Mouse (Mus musculus) megakaryocyte, embryonic 14.5 days (primary cell): ENCODE results near the gene Otog. TPM values are rescaled to one million over a fixed set of nuclear protein-coding genes. Genes with fewer than 3 reads are reported as not detected.
A peak's percentile ranks its signal among the peaks of the same experiment; 100 is the strongest.

ENCODE experiments used
- H3K27me3 ChIP-seq: replicated peaks from 2 replicates; pipeline ENCODE3; 2012; ENCODE audit warnings: inconsistent platforms
- H3K36me3 ChIP-seq: replicated peaks from 2 replicates; pipeline ENCODE3; 2012; ENCODE audit warnings: low read length, inconsistent platforms, mixed read lengths
- H3K4me1 ChIP-seq: 2 replicates; pipeline ENCODE4 v1.6.1; 2012; ENCODE audit warnings: inconsistent platforms
- H3K4me3 ChIP-seq: replicated peaks from 2 replicates; pipeline ENCODE3; 2012; ENCODE audit warnings: moderate library complexity, mild to moderate bottlenecking, inconsistent platforms
- H3K9me3 ChIP-seq: 2 replicates; pipeline ENCODE4 v1.6.1; 2012; ENCODE audit warnings: inconsistent platforms
- FLI1 ChIP-seq: IDR thresholded peaks from 2 replicates; pipeline ENCODE4 v1.6.1; 2012; ENCODE audit warnings: low read length, inconsistent platforms, mixed read lengths
- GATA1 ChIP-seq: IDR thresholded peaks from 3 replicates; pipeline ENCODE4 v1.6.1; 2012; ENCODE audit warnings: mixed read lengths, low read length, inconsistent platforms, borderline replicate concordance
- polyA plus RNA-seq: library from polyadenylated mRNA; stranded (reverse); fragments of >175 nt; gene quantifications from 2 replicates; pipeline ENCODE4 v1.2.3, GENCODE M21; 2012; ENCODE audit warnings: low replicate concordance; ENCODE audit not compliant: insufficient read depth

Gene Otog
- polyA plus RNA-seq, 1 experiment, result not detected

DNA sequence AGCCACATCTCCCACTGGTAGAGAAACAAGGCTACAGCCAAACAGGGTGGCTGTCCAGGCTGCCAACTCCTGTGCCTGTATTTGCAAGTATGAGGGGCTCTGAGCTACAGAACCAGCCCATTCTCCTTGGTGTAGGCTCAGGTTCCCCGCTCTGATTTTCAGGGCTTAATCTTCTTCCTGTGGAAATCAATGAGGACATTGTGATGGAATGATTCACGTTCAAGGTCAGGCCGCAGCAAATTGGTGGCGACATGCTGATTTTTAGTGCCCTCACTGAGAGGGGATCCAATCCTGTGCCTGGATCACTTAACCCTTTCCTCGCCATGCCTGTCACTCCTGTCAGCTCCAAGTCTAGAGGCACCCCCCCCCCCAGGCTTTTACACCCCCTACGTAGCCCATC lies 72.7 kb downstream of the Otog start:
- H3K27me3 ChIP-seq, result peaks cover 50% of the 10 kb centered on the region
- no peak overlapping the region for H3K4me3 ChIP-seq
- no peaks in the 10 kb centered on the region for H3K36me3 ChIP-seq

DNA sequence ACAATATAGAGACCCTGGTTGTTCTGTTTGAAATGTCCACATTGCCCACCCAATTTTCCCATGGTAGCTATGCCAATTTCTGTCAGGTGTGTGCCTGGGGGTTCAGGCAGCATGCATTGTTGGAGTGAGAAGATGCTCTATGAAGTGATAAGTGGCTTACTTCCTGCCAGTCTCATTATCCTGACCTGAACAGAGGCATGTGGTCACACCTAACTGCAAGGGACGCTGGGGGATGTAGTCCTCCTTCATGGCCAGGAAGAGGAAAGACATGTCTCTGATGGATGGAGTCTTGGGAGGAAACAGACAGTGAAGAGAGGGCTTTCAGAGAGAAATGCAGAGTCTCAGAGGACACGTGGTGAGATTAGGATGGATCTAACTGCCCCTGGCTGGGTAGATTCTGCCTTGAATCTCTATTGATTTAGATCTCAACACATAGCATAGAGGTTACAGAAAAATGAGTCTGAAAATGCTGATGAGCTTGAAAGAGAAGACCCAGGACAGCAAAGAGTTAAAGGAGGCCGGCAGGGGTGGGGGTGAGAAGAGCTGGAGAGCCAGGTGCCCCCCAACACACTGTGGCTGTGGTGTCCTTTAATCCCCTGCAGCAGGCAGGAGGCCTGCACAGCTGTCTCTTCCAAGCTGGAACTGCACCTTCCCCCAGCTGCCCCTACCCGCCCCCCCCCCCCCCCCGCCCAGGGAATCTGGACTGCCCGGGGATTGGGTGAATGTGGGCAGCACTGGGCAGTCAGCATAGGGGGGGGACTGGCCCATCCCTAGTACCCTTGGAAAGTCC lies 73.6 kb downstream of the Otog start:
- H3K36me3 ChIP-seq, result no peaks in the 10 kb centered on the region
- no peaks in the 10 kb centered on the region for H3K9me3 ChIP-seq
- no peaks in the 10 kb centered on the region for H3K4me1 ChIP-seq
- peaks cover 50% of the 10 kb centered on the region for H3K27me3 ChIP-seq
- TF ChIP-seq FLI1 (no peak), GATA1 (no peak)
- H3K4me3 ChIP-seq, result no peak overlapping the region

More for the DNA sequence above, 72.7 kb downstream of the Otog start:
- Histone ChIP-seq H3K4me1 (no peaks in the 10 kb centered on the region), H3K9me3 (no peaks in the 10 kb centered on the region)
- TF ChIP-seq GATA1 (no peak), FLI1 (no peak)

DNA sequence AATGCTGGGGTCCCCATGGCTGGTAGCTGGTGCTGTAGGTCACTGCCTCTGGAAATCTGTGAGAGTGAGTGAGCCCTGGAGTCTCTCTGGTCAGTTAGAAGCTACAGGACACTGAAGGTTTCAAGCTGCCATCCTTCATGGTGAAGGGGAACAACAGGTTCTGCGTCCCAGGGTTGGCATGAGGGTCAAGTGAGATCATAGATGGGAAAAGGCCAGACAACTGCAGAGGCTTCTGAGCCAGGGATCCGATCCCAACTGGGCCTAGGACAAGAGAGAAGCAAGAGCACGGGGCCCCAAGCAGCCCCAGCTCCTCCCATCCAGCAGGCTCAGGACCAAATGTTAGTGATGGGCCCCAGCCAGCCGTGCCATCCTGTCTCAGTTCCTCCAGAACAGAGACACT lies 74.9 kb downstream of the Otog start:
- H3K27me3 ChIP-seq, result peaks cover 42% of the 10 kb centered on the region
- H3K9me3 ChIP-seq, result 0 out of 2 replicates have a peak, but pooled peaks cover 3% of the 10 kb centered on the region
- no peak overlapping the region for H3K4me3 ChIP-seq
- TF ChIP-seq GATA1 (no peak), FLI1 (no peak)
- no peaks in the 10 kb centered on the region for H3K4me1 ChIP-seq
- H3K36me3 ChIP-seq, result no peaks in the 10 kb centered on the region

DNA sequence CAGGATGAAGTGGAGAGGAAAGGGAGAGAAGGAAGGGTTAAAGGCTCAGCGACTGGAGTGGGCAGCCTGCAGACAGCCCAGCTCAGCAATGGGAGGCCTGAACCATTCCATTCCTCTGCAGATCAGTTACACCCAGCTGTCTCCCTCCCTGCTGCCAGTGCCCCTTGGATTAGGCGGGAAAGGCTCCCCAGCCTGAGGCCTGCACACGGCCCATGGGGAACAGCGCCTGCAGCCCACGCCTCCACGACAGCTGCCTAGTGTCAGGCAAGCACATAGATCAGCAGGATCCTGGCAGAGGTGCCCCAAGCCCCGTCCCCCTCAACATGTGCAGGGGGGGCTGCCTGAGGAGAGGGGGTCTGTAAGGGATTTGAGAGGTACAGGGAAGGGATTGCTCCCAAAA lies 76.2 kb downstream of the Otog start:
- TF ChIP-seq GATA1, result no peak
- no peak for TF ChIP-seq FLI1
- no peak overlapping the region for H3K4me3 ChIP-seq

DNA sequence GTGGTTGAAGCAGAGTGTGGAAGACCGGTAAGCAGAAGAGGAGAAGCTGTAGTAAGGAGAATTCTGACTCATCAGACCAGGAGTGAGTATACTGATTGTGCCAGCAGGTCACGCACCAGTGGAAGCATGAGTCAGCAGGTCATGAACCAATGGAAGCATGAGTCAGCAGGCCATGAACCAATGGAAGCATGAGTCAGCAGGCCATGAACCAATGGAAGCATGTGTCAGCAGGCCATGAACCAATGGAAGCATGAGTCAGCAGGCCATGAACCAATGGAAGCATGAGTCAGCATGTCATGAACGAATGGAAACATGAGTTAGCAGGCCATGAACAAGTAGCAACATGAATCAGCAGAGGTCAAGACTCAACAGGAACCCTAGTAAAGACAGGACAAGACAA lies 80.5 kb downstream of the Otog start:
- Histone ChIP-seq H3K9me3 (peaks cover 23% of the 10 kb centered on the region), H3K36me3 (no peaks in the 10 kb centered on the region), H3K27me3 (peaks cover 21% of the 10 kb centered on the region), H3K4me3 (peak overlapping the region; percentile 40), H3K4me1 (peaks cover 3% of the 10 kb centered on the region; the same call in 1 of the 2 replicates)
- TF ChIP-seq FLI1, result no peak
- TF ChIP-seq GATA1, result no peak

More for the DNA sequence above, 76.2 kb downstream of the Otog start:
- Histone ChIP-seq H3K4me1 (peaks cover 3% of the 10 kb centered on the region; the same call in 1 of the 2 replicates), H3K9me3 (peaks cover 13% of the 10 kb centered on the region), H3K27me3 (peaks cover 36% of the 10 kb centered on the region), H3K36me3 (no peaks in the 10 kb centered on the region)

DNA sequence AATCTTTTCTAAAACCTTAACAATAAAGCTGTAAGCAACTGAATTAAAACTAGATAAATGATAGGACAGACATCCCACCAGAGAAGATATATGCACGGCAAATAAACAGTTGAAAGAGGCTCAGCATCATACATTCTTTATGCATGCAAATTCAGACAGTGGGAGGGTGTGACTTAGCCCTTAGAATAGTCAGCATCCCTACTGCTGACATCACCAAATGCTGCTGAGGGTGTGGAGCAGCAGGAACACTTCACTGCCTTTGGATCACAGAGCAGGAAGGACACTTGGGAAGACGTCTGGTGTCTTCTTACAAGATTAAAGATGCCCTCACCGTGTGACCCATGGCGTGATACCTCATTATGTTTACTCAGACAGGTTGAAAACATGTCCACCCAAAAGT lies 87.1 kb downstream of the Otog start:
- Histone ChIP-seq H3K9me3 (peaks cover 9% of the 10 kb centered on the region; the same call in 1 of the 2 replicates), H3K4me1 (no peaks in the 10 kb centered on the region), H3K27me3 (peaks cover 12% of the 10 kb centered on the region), H3K36me3 (no peaks in the 10 kb centered on the region), H3K4me3 (no peak overlapping the region)
- TF ChIP-seq FLI1 (no peak), GATA1 (no peak)

DNA sequence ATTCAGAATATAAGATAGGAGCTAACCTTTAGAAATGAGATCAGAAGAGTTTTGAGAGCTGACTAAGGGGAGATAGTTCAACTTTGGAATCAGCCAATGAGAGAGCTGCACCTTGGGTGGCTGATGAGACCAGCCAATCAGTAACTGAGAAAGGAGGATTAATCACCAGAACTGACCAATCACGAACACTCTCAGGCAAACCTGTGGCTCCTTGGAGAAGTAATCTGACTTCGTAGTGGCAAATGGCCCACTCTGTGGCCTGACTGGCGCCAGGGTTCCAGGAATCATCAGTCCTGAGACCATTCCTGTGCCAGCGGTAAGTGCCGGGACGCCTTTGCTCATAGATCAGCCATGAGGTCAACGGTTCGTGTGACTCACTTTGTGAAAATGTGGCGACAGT lies 96.6 kb downstream of the Otog start:
- Histone ChIP-seq H3K4me1 (no peaks in the 10 kb centered on the region), H3K4me3 (no peak overlapping the region), H3K27me3 (peaks cover 17% of the 10 kb centered on the region), H3K36me3 (no peaks in the 10 kb centered on the region), H3K9me3 (no peaks in the 10 kb centered on the region)
- no peak for TF ChIP-seq FLI1
- no peak for TF ChIP-seq GATA1

DNA sequence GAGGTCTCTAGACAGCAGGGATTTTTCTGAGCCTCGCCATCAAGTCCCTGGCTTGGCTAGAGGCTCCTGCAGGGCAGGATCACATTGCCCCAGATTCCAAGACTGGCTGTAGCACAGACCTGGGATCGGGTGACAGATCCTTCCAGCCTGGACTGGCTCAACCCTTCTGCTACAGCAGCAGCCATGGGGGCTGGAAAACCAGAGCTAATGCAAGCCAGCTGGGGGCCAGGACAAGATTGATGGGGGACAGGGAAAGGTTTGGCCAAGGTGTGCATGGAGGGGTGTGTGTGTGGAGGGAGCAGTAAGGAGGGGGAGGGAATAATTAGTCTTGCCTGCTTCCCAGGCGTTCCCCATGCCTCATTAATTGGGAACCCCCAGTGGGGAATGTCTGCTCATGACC lies 99.0 kb downstream of the Otog start:
- peaks cover 22% of the 10 kb centered on the region for H3K27me3 ChIP-seq
- no peaks in the 10 kb centered on the region for H3K36me3 ChIP-seq
- no peak overlapping the region for H3K4me3 ChIP-seq
- H3K9me3 ChIP-seq, result no peaks in the 10 kb centered on the region
- TF ChIP-seq FLI1 (no peak), GATA1 (no peak)
- H3K4me1 ChIP-seq, result no peaks in the 10 kb centered on the region

DNA sequence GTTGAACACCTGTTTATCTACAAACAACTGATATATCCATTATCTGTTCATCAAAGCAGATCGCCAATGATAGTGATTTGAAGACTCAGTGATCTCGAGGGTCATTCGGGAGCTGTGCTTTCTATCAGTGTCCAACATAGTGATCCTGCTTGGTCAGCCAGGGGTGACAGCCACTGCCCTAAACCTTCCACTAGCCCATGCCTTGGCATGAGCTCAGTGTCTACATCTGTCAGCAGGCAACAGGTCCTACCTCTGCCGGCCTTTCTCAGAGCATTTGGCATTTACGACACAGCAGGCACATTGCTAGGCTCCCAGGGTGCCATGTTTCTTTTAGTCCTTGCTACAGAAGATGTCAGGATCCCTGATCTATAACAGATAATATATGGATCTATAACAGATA lies 99.5 kb downstream of the Otog start:
- H3K9me3 ChIP-seq, result no peaks in the 10 kb centered on the region
- H3K36me3 ChIP-seq, result no peaks in the 10 kb centered on the region
- H3K4me3 ChIP-seq, result no peak overlapping the region
- H3K27me3 ChIP-seq, result peaks cover 19% of the 10 kb centered on the region
- no peaks in the 10 kb centered on the region for H3K4me1 ChIP-seq
- no peak for TF ChIP-seq FLI1
- TF ChIP-seq GATA1, result no peak

DNA sequence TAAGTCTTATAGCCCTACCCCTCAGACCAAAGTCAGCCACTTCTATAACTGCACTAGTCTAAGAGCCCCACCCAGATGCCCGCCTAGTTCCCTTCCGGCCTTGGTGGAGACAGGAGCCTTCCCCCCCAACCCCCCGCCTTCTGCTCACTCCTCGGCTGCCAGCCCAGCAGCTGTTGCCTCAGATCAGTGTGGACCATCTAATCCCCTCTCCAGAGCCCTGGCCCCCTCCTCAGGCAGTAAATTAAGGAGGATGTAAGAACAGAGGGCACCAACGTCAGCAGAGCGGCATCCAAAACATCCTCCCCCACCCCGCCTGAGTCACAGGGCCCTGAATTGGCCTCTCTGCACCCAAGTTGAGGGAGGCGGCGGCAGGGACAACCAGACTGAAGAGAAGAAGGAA lies 100.7 kb downstream of the Otog start:
- Histone ChIP-seq H3K36me3 (no peaks in the 10 kb centered on the region), H3K9me3 (no peaks in the 10 kb centered on the region), H3K27me3 (peaks cover 23% of the 10 kb centered on the region), H3K4me1 (no peaks in the 10 kb centered on the region), H3K4me3 (no peak overlapping the region)
- TF ChIP-seq GATA1, result no peak
- TF ChIP-seq FLI1, result no peak

DNA sequence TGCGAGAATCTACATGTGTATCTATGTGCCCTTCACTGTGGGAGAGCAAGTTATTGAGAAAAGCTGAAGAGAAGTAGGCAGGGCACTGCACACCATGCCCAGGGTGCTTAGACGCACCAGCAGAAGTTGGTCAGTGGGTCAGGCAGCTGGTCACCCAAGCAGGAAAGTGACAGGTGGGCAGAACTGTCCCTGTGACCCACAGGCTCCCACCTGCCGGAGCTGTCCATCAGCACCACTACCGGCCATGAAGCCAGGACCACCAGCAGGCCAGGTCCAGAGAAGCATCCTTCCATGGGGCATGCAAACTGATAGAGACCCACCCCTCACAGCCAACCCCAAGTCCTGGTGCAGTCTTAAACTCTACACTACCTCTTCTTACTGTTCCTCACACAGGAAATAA lies 106.9 kb downstream of the Otog start:
- Histone ChIP-seq H3K4me3 (no peak overlapping the region), H3K9me3 (no peaks in the 10 kb centered on the region), H3K4me1 (peaks cover 6% of the 10 kb centered on the region), H3K27me3 (peaks cover 60% of the 10 kb centered on the region), H3K36me3 (no peaks in the 10 kb centered on the region)
- TF ChIP-seq GATA1 (no peak), FLI1 (no peak)
